Mouse (Mus musculus) neural tube, embryonic 12.5 days (tissue): ENCODE data around the gene Cd7. TPM values are rescaled to one million over a fixed set of nuclear protein-coding genes. Genes with fewer than 3 reads are reported as not detected.

Experiments
- ATAC-seq: fragments of 200-750 bp; cut with Nextera tagmentation; 2 replicates; pipeline ENCODE4 v1.8.0; 2017; ENCODE audit warnings: low read depth, mild to moderate bottlenecking, moderate TSS enrichment, moderate library complexity; ENCODE audit not compliant: low FRiP score
- H3K27ac ChIP-seq: fragments of 300-500 bp; sonication (generic); 2 replicates; pipeline ENCODE4 v1.5.1; 2016
- H3K27me3 ChIP-seq: fragments of 300-500 bp; sonication (generic); replicated peaks from 2 replicates; pipeline ENCODE4 v1.6.1; 2016; ENCODE audit warnings: mild to moderate bottlenecking
- H3K36me3 ChIP-seq: fragments of 300-500 bp; sonication (generic); 2 replicates; pipeline ENCODE4 v1.6.1; 2016; ENCODE audit warnings: mild to moderate bottlenecking
- H3K4me1 ChIP-seq: fragments of 300-500 bp; sonication (generic); 2 replicates; pipeline ENCODE4 v1.6.1; 2016
- H3K4me2 ChIP-seq: fragments of 300-500 bp; sonication (generic); replicated peaks from 2 replicates; pipeline ENCODE4 v1.6.1; 2016; ENCODE audit warnings: mild to moderate bottlenecking
- H3K4me3 ChIP-seq: fragments of 300-500 bp; sonication (generic); 2 replicates; pipeline ENCODE4 v1.5.1; 2016
- H3K9ac ChIP-seq: fragments of 300-500 bp; sonication (generic); 2 replicates; pipeline ENCODE4 v1.6.1; 2016; ENCODE audit warnings: mild to moderate bottlenecking
- H3K9me3 ChIP-seq: fragments of 300-500 bp; sonication (generic); 2 replicates; pipeline ENCODE4 v1.6.1; 2016; ENCODE audit warnings: mild to moderate bottlenecking
- WGBS: fragments of 180-500 bp; shearing (Covaris S2); methylation state at CpG from one replicate; pipeline ENCODE4 v1.1.7; 2016; 5-methylcytosine and 5-hydroxymethylcytosine counted together
- polyA plus RNA-seq: library from polyadenylated mRNA; unstranded; fragments of >200 nt; fragmentation: Nextera tagmentation; extraction: Ambion mirVana; gene quantifications from 2 replicates; pipeline ENCODE4 v1.2.1, GENCODE M21; 2016

The Cd7 gene
- polyA plus RNA-seq, 1 experiment from 2014 or later: 0.47 TPM

DNA sequence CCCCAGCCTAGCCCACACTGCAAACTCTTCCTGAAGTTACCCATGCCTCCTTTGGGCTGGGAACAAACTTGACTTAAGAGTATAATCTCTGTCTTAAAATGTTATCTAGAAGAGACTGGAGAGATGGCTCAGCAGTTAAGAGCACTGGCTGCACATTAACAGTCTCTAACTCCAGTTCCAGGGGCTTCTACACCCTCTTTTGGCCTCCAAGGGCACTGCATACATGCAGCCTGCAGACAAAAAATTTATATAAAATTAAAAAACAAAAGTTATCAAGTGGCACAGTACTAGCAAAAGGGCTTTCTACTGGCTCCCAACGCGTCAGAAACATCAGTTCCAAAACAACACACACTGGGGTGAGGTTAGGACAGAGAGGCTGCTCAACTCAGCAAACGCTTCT lies 51.6 kb downstream of the Cd7 start:
- H3K4me3 ChIP-seq: no peak overlapping the region
- H3K36me3 ChIP-seq: peaks cover 40% of the 10 kb centered on the region
- WGBS: 94% methylated on average over 3 of the region's 3 CpGs
- H3K27ac ChIP-seq: no peak overlapping the region
- H3K9me3 ChIP-seq: no peaks in the 10 kb centered on the region
- H3K4me2 ChIP-seq: no peak overlapping the region
- peak overlapping the region; percentile 5; the same call in 1 of the 2 replicates for H3K9ac ChIP-seq
- H3K27me3 ChIP-seq: no peaks in the 10 kb centered on the region
- ATAC-seq: no peak
- H3K4me1 ChIP-seq: peaks cover 32% of the 10 kb centered on the region

Other genes with a start within 250 kb of the Cd7 start
- 63.5 and 65.5 TPM in 2 replicates for gene Dus1l, start 243.0 kb downstream of the Cd7 start, polyA plus RNA-seq
- 87.6 and 102 TPM in 2 replicates for gene Fasn, start 214.9 kb downstream of the Cd7 start, polyA plus RNA-seq
- 4.7 and 5.6 TPM in 2 replicates for gene Ccdc57, start 106.5 kb downstream of the Cd7 start, polyA plus RNA-seq
- gene Slc16a3, start 90.9 kb downstream of the Cd7 start, polyA plus RNA-seq: 31.8 and 38.4 TPM in 2 replicates
- 157 TPM in 2 replicates for gene Csnk1d, start 48.1 kb downstream of the Cd7 start, polyA plus RNA-seq
- gene Sectm1b, start 24.2 kb upstream of the Cd7 start, polyA plus RNA-seq: not detected in 2 replicates
- gene Sectm1a, start 41.8 kb upstream of the Cd7 start, polyA plus RNA-seq: not detected in 2 replicates
- gene Tex19.2, start 79.3 kb upstream of the Cd7 start, polyA plus RNA-seq: not detected in 2 replicates
- gene Tex19.1, start 106.7 kb upstream of the Cd7 start, polyA plus RNA-seq: not detected in 2 replicates
- gene Uts2r, start 120.9 kb upstream of the Cd7 start, polyA plus RNA-seq: 0.25 and 0.46 TPM in 2 replicates
- 12.2 and 13.1 TPM in 2 replicates for gene Hexdc, start 165.0 kb upstream of the Cd7 start, polyA plus RNA-seq
- 18.2 and 19.7 TPM in 2 replicates for gene Ogfod3, start 165.3 kb upstream of the Cd7 start, polyA plus RNA-seq
- 41.2 and 42.1 TPM in 2 replicates for gene Cybc1, start 189.9 kb upstream of the Cd7 start, polyA plus RNA-seq
- gene Narf, start 197.8 kb upstream of the Cd7 start, polyA plus RNA-seq: 90.2 and 96.2 TPM in 2 replicates
- 15.2 and 15.3 TPM in 2 replicates for gene Foxk2, start 220.6 kb upstream of the Cd7 start, polyA plus RNA-seq